Mouse (Mus musculus) myocyte (in vitro differentiated cells): ENCODE data around the gene Lyzl4. TPM values are rescaled to one million over a fixed set of nuclear protein-coding genes. Genes with fewer than 3 reads are reported as not detected.

ENCODE experiments used
- H3K27me3 ChIP-seq: one replicate; pipeline ENCODE4 v1.6.1; 2011; ENCODE audit not compliant: control insufficient read depth, insufficient read depth, insufficient read length
- H3K36me3 ChIP-seq: one replicate; pipeline ENCODE4 v1.6.1; 2011; ENCODE audit not compliant: control insufficient read depth, insufficient read depth
- H3K4me2 ChIP-seq: one replicate; pipeline ENCODE4 v1.6.1; 2011; ENCODE audit warnings: low read depth, control low read depth
- H3K4me3 ChIP-seq: one replicate; pipeline ENCODE4 v1.5.1; 2011; ENCODE audit warnings: mild to moderate bottlenecking, control low read depth, moderate library complexity
- H3K79me2 ChIP-seq: one replicate; pipeline ENCODE4 v1.6.1; 2011; ENCODE audit not compliant: control insufficient read depth, insufficient read depth
- H3ac ChIP-seq: one replicate; pipeline ENCODE4 v1.6.1; 2011; ENCODE audit not compliant: control insufficient read depth, insufficient read length
- CEBPB ChIP-seq: IDR thresholded peaks from 2 replicates; pipeline ENCODE4 v1.6.1; 2011; ENCODE audit warnings: mild to moderate bottlenecking, moderate library complexity; ENCODE audit not compliant: poor library complexity, insufficient read depth, severe bottlenecking
- E2F4 ChIP-seq: IDR thresholded peaks from one replicate; pipeline ENCODE4 v1.6.1; 2011; ENCODE audit warnings: mild to moderate bottlenecking, control low read depth, moderate library complexity; ENCODE audit not compliant: insufficient read depth
- MAX ChIP-seq: IDR thresholded peaks from one replicate; pipeline ENCODE4 v1.6.1; 2011; ENCODE audit warnings: low read depth, mild to moderate bottlenecking, control low read depth
- MYOD1 ChIP-seq, 3 experiments: IDR thresholded peaks; one replicate each; pipeline ENCODE4 v1.6.1; 2011; ENCODE audit warnings: control low read depth in 2 of 3, low read depth in 2 of 3, mild to moderate bottlenecking in 2 of 3, moderate library complexity in 1 of 3; ENCODE audit not compliant: insufficient read length in 2 of 3, control insufficient read depth in 1 of 3
- MYOG ChIP-seq, 3 experiments: IDR thresholded peaks; one replicate each; pipeline ENCODE4 v1.6.1; 2011; ENCODE audit warnings: control low read depth in 2 of 3, low read depth in 2 of 3, mild to moderate bottlenecking in 2 of 3; ENCODE audit not compliant: insufficient read length in 2 of 3, control insufficient read depth in 1 of 3, insufficient read depth in 1 of 3
- POLR2A ChIP-seq: IDR thresholded peaks from one replicate; pipeline ENCODE4 v1.6.1; 2011; ENCODE audit warnings: low read depth, mild to moderate bottlenecking, control low read depth, moderate library complexity; ENCODE audit not compliant: insufficient read length
- POLR2AphosphoS2 ChIP-seq: IDR thresholded peaks from one replicate; pipeline ENCODE4 v1.6.1; 2011; ENCODE audit warnings: low read depth, control low read depth; ENCODE audit not compliant: insufficient read length
- REST ChIP-seq: IDR thresholded peaks from one replicate; pipeline ENCODE4 v1.6.1; 2011; ENCODE audit warnings: mild to moderate bottlenecking, control low read depth, moderate library complexity; ENCODE audit not compliant: insufficient read depth, insufficient read length
- SRF ChIP-seq: IDR thresholded peaks from one replicate; pipeline ENCODE4 v1.6.1; 2011; ENCODE audit warnings: low read depth; ENCODE audit not compliant: control insufficient read depth, insufficient read length
- TCF12 ChIP-seq: IDR thresholded peaks from one replicate; pipeline ENCODE4 v1.6.1; 2011; ENCODE audit warnings: mild to moderate bottlenecking, control low read depth; ENCODE audit not compliant: poor library complexity, insufficient read depth, severe bottlenecking
- TCF3 ChIP-seq: IDR thresholded peaks from one replicate; pipeline ENCODE4 v1.6.1; 2011; ENCODE audit warnings: low read depth, control low read depth; ENCODE audit not compliant: insufficient read length
- USF1 ChIP-seq: IDR thresholded peaks from one replicate; pipeline ENCODE4 v1.6.1; 2011; ENCODE audit warnings: low read depth, mild to moderate bottlenecking, control low read depth, moderate library complexity
- polyA plus RNA-seq: library from polyadenylated mRNA; unstranded; fragments of >200 nt; fragmentation: generic; extraction: Trizol; gene quantifications from one replicate; pipeline ENCODE4 v1.2.1, GENCODE M21; 2012; ENCODE audit warnings: missing spikeins

The Lyzl4 gene
- polyA plus RNA-seq, 1 experiment = not detected

GRCm38 (mm10) chr9:121666957-121667630 is 25.2 kb upstream of the Lyzl4 start:
- Histone ChIP-seq H3K4me2 (peak overlapping the region; percentile 18), H3K27me3 (peaks cover 3% of the 10 kb centered on the region), H3K4me3 (no peak overlapping the region), H3ac (no peak overlapping the region), H3K36me3 (no peaks in the 10 kb centered on the region), H3K79me2 (no peaks in the 10 kb centered on the region)
- TF ChIP-seq MYOG (IDR thresholded peaks at IDR 0.05; ENCODE audit: control insufficient read depth in 1 of 3, insufficient read depth in 1 of 3, insufficient read length in 2 of 3, low read depth in 2 of 3) (peak in 1 of 3 experiments; percentile 14), MYOD1 (IDR thresholded peaks at IDR 0.05; ENCODE audit: control insufficient read depth in 1 of 3, insufficient read length in 2 of 3, low read depth in 2 of 3) (peak in 2 of 3 experiments; percentile 84 to 88), TCF3 (no peak)

GRCm38 (mm10) chr9:121664104-121664503 is 22.2 kb upstream of the Lyzl4 start:
- Histone ChIP-seq H3K4me2 (no peak overlapping the region), H3K36me3 (no peaks in the 10 kb centered on the region), H3K79me2 (no peaks in the 10 kb centered on the region), H3K27me3 (peaks cover 16% of the 10 kb centered on the region), H3K4me3 (no peak overlapping the region), H3ac (no peak overlapping the region)
- no peak for TF ChIP-seq MYOG (IDR thresholded peaks at IDR 0.05; ENCODE audit: control insufficient read depth in 1 of 3, insufficient read depth in 1 of 3, insufficient read length in 2 of 3, low read depth in 2 of 3)
- TF ChIP-seq SRF = no peak
- TF ChIP-seq MAX = no peak
- no peak for TF ChIP-seq REST

DNA sequence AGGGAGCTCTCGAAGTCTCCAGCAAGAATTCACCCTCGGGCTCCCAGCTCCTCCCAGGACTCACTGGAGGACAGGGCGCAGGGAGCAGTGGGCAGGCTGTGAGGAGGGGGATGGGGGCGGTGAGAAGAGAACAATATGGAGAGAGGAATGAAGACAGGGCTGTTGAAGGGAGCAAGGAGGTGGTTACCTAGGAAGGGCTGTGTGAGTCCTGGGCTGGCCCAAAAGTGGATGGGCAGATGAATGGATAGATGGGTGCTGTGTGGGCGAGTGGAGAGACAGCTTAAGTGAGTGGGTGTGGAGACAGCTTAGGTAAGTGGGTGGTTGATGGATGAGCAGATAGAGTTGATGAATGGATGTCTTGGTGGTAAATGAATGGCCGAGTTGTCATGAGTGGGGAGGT is 21.6 kb upstream of the Lyzl4 start:
- Histone ChIP-seq H3K4me3 (no peak overlapping the region), H3K4me2 (no peak overlapping the region), H3ac (no peak overlapping the region), H3K79me2 (no peaks in the 10 kb centered on the region), H3K36me3 (no peaks in the 10 kb centered on the region), H3K27me3 (peaks cover 18% of the 10 kb centered on the region)
- TF ChIP-seq TCF12 (no peak), MYOG (IDR thresholded peaks at IDR 0.05; ENCODE audit: control insufficient read depth in 1 of 3, insufficient read depth in 1 of 3, insufficient read length in 2 of 3, low read depth in 2 of 3) (no peak), REST (no peak), POLR2A (no peak), USF1 (no peak), CEBPB (no peak)

DNA sequence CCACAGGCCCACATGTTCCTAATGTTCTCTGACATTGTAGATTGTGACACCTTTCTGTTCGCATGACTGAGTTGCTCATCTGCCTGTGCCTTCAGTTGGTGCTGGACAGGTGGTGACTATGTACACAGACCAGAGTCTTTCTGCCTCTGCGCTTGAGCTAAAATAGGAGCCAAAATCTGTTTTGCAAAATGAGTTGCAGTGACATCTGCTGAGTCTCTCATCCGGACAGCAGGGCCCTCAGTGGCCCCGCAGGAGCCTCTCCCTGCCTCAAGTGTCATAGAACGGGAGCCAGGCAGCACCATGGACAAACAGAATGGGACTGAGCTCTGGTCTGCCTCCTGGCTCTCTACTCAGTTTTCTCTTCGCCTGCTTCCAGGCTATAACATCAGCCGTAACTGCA is 17.9 kb upstream of the Lyzl4 start:
- H3K36me3 ChIP-seq = no peaks in the 10 kb centered on the region
- TF ChIP-seq TCF12 = no peak
- H3K79me2 ChIP-seq = no peaks in the 10 kb centered on the region
- peaks cover 24% of the 10 kb centered on the region for H3K27me3 ChIP-seq
- H3K4me3 ChIP-seq = no peak overlapping the region
- no peak overlapping the region for H3ac ChIP-seq
- no peak overlapping the region for H3K4me2 ChIP-seq

GRCm38 (mm10) chr9:121658248-121658647 is 16.4 kb upstream of the Lyzl4 start:
- Histone ChIP-seq H3K27me3 (peaks cover 31% of the 10 kb centered on the region), H3K36me3 (no peaks in the 10 kb centered on the region), H3K4me2 (no peak overlapping the region), H3K4me3 (no peak overlapping the region), H3K79me2 (no peaks in the 10 kb centered on the region), H3ac (no peak overlapping the region)
- TF ChIP-seq MYOD1 (IDR thresholded peaks at IDR 0.05; ENCODE audit: control insufficient read depth in 1 of 3, insufficient read length in 2 of 3, low read depth in 2 of 3) = no peak
- no peak for TF ChIP-seq E2F4
- TF ChIP-seq USF1 = no peak
- no peak for TF ChIP-seq TCF3
- no peak for TF ChIP-seq CEBPB
- TF ChIP-seq POLR2AphosphoS2 = no peak
- no peak for TF ChIP-seq POLR2A
- no peak for TF ChIP-seq REST
- TF ChIP-seq SRF = no peak
- TF ChIP-seq MAX = no peak
- TF ChIP-seq MYOG (IDR thresholded peaks at IDR 0.05; ENCODE audit: control insufficient read depth in 1 of 3, insufficient read depth in 1 of 3, insufficient read length in 2 of 3, low read depth in 2 of 3) = no peak
- TF ChIP-seq TCF12 = no peak
